Mouse (Mus musculus) brain, embryonic 14.5 days (tissue): ENCODE results near the gene Kcnk16.

Experiments used
- CTCF ChIP-seq: fragments of 200-500 bp; IDR thresholded peaks from 2 replicates; pipeline ENCODE4 v1.5.1; 2012; ENCODE audit warnings: inconsistent platforms, mild to moderate bottlenecking, moderate library complexity, borderline replicate concordance; ENCODE audit not compliant: insufficient read depth, insufficient read length; ENCODE audit errors: extremely low read depth
- POLR2A ChIP-seq: fragments of 200-500 bp; IDR thresholded peaks from 2 replicates; pipeline ENCODE4 v1.6.1; 2012; ENCODE audit warnings: mild to moderate bottlenecking, inconsistent platforms, borderline replicate concordance; ENCODE audit not compliant: poor library complexity, insufficient read depth, insufficient read length, severe bottlenecking; ENCODE audit errors: extremely low read depth

DNA sequence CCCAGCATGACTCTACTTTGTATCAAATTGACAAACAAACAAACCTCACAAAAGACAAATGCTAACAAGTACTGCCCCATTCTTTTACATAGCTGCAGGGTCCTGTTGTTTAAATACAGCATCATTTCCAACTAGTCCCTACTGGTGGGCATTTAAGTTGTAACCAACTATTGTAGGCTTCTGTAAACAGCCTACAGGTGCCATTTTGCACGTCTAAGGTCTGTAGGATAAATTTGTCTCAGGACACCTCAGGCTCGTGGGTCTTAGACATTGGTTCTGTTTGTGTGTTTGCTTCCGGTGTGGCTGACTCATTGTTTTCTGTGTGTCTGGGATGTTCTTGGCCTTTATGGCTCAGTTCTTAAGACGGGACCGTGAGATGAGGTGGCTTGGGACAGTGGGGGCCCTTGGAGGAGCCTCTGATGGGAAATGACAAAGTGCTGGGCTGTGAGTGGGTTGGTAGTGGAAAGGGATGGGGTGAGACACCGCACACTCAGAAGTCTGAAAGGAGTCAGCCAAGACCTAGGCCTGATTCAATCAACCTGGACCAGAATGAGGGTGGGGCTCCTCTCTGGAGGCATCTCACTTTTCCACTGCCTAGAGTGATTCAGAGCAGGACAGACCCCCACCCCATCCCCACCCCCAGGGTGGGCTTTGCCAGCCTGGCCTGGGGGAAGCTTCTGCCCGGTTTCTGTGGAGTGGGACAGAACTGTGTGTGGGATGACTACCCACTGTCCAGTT, 52.3 kb downstream of the Kcnk16 start:
- TF ChIP-seq CTCF (no peak), POLR2A (no peak)
